Mouse (Mus musculus) adrenal gland, postnatal 0 days (tissue): ENCODE data around the gene Olfr1161. TPM values are rescaled to one million over a fixed set of nuclear protein-coding genes. Genes with fewer than 3 reads are reported as not detected.

Experiments used
- polyA plus RNA-seq: library from polyadenylated mRNA; unstranded; fragments of >200 nt; fragmentation: Nextera tagmentation; extraction: Ambion mirVana; gene quantifications from 2 replicates; pipeline ENCODE4 v1.2.1, GENCODE M21; 2015

Gene Olfr1161
- not detected in 2 replicates for polyA plus RNA-seq

GRCm38 (mm10) chr2:88022474-88022873, at the start of gene Olfr1161:
Gene Olfr1161, plus strand, starts transcription at chr2:88022774.

GRCm38 (mm10) chr2:87974563-87974962, 48.0 kb upstream of the Olfr1161 start, which contains the start of gene Olfr74:
Gene Olfr74, minus strand, starts transcription at chr2:87974663.

GRCm38 (mm10) chr2:87989813-87990212, 32.8 kb upstream of the Olfr1161 start, which contains the start of gene Olfr1158:
Gene Olfr1158, plus strand, starts transcription at chr2:87990113.

GRCm38 (mm10) chr2:88007515-88008318, 14.9 kb upstream of the Olfr1161 start, which contains the start of gene Olfr1160:
Gene Olfr1160, minus strand, starts transcription at chr2:88008268.

GRCm38 (mm10) chr2:88037599-88037998, 15.0 kb downstream of the Olfr1161 start, which contains the start of gene Olfr73:
Gene Olfr73, minus strand, starts transcription at chr2:88037699.

GRCm38 (mm10) chr2:88051029-88051428, 28.5 kb downstream of the Olfr1161 start, which contains the start of gene Olfr1162:
Gene Olfr1162, minus strand, starts transcription at chr2:88051129.

GRCm38 (mm10) chr2:88071730-88072129, 49.2 kb downstream of the Olfr1161 start, which contains the start of gene Olfr1163:
Gene Olfr1163, minus strand, starts transcription at chr2:88071830.

Other genes with a start within 250 kb of the Olfr1161 start
- gene Olfr152, start 243.3 kb upstream of the Olfr1161 start, polyA plus RNA-seq = not detected in 2 replicates
- not detected in 2 replicates for gene Olfr1143, start 222.2 kb upstream of the Olfr1161 start, polyA plus RNA-seq
- gene Olfr1145, start 213.0 kb upstream of the Olfr1161 start, polyA plus RNA-seq = not detected in 2 replicates
- not detected in 2 replicates for gene Olfr1148, start 192.2 kb upstream of the Olfr1161 start, polyA plus RNA-seq
- not detected in 2 replicates for gene Olfr1150-ps1, start 178.8 kb upstream of the Olfr1161 start, polyA plus RNA-seq
- gene Olfr1151, start 166.9 kb upstream of the Olfr1161 start, polyA plus RNA-seq = not detected in 2 replicates
- not detected in 2 replicates for gene Olfr1152, start 156.3 kb upstream of the Olfr1161 start, polyA plus RNA-seq
- gene Olfr1153, start 127.8 kb upstream of the Olfr1161 start, polyA plus RNA-seq = not detected in 2 replicates
- gene Olfr1154, start 117.6 kb upstream of the Olfr1161 start, polyA plus RNA-seq = not detected in 2 replicates
- gene Olfr1155, start 77.6 kb upstream of the Olfr1161 start, polyA plus RNA-seq = not detected in 2 replicates
- gene Olfr1156, start 69.7 kb upstream of the Olfr1161 start, polyA plus RNA-seq = not detected in 2 replicates
- gene Olfr1157, start 54.5 kb upstream of the Olfr1161 start, polyA plus RNA-seq = not detected in 2 replicates
- not detected in 2 replicates for gene Olfr74, start 48.1 kb upstream of the Olfr1161 start, polyA plus RNA-seq
- not detected in 2 replicates for gene Olfr1158, start 32.7 kb upstream of the Olfr1161 start, polyA plus RNA-seq
- not detected in 2 replicates for gene Olfr1160, start 14.5 kb upstream of the Olfr1161 start, polyA plus RNA-seq
- 0.04 TPM in 1 of 2 replicates, not detected in the other for gene Olfr73, start 14.9 kb downstream of the Olfr1161 start, polyA plus RNA-seq
- gene Olfr1162, start 28.4 kb downstream of the Olfr1161 start, polyA plus RNA-seq = not detected in 2 replicates
- gene Olfr1163, start 49.1 kb downstream of the Olfr1161 start, polyA plus RNA-seq = not detected in 2 replicates
- gene Olfr1164, start 71.2 kb downstream of the Olfr1161 start, polyA plus RNA-seq = not detected in 2 replicates
- gene Olfr1166, start 105.5 kb downstream of the Olfr1161 start, polyA plus RNA-seq = not detected in 2 replicates
- not detected in 2 replicates for gene Olfr1167, start 132.4 kb downstream of the Olfr1161 start, polyA plus RNA-seq
- not detected in 2 replicates for gene Olfr1168, start 159.1 kb downstream of the Olfr1161 start, polyA plus RNA-seq
- not detected in 2 replicates for gene Olfr1170, start 205.6 kb downstream of the Olfr1161 start, polyA plus RNA-seq